Mouse (Mus musculus) forebrain, postnatal 0 days (tissue): ENCODE results near the gene Sspn. TPM values are rescaled to one million over a fixed set of nuclear protein-coding genes. Genes with fewer than 3 reads are reported as not detected.

Experiments used
- ATAC-seq: fragments of 200-750 bp; cut with Nextera tagmentation; 2 replicates; pipeline ENCODE4 v1.8.0; 2017; ENCODE audit warnings: mild to moderate bottlenecking, moderate library complexity
- DNase-seq: peaks from one replicate; pipeline ENCODE4 v3.0.0-alpha.2; 2015
- H3K27ac ChIP-seq: fragments of 300-500 bp; sonication (generic); 2 replicates; pipeline ENCODE4 v1.5.1; 2014; ENCODE audit warnings: low read depth, mild to moderate bottlenecking, antibody characterized with exemption, low read length, moderate library complexity, mixed read lengths
- H3K27me3 ChIP-seq: fragments of 300-500 bp; sonication (generic); 2 replicates; pipeline ENCODE4 v1.6.1; 2014; ENCODE audit warnings: mild to moderate bottlenecking, low read length, mixed read lengths; ENCODE audit not compliant: insufficient read depth
- H3K36me3 ChIP-seq: fragments of 300-500 bp; sonication (generic); 2 replicates; pipeline ENCODE4 v1.6.1; 2014; ENCODE audit warnings: mild to moderate bottlenecking, moderate library complexity; ENCODE audit not compliant: insufficient read depth
- H3K4me1 ChIP-seq: fragments of 300-500 bp; sonication (generic); 2 replicates; pipeline ENCODE4 v1.6.1; 2014; ENCODE audit warnings: antibody characterized with exemption; ENCODE audit not compliant: insufficient read depth
- H3K4me2 ChIP-seq: fragments of 300-500 bp; sonication (generic); 2 replicates; pipeline ENCODE4 v1.6.1; 2014; ENCODE audit warnings: low read depth, mild to moderate bottlenecking, moderate library complexity
- H3K4me3 ChIP-seq: fragments of 300-500 bp; sonication (generic); 2 replicates; pipeline ENCODE4 v1.5.1; 2014; ENCODE audit warnings: low read depth, low read length, mixed read lengths
- H3K9ac ChIP-seq: fragments of 300-500 bp; sonication (generic); 2 replicates; pipeline ENCODE4 v1.6.1; 2014; ENCODE audit warnings: mild to moderate bottlenecking
- H3K9me3 ChIP-seq: fragments of 300-500 bp; sonication (generic); 2 replicates; pipeline ENCODE4 v1.6.1; 2016; ENCODE audit warnings: low read length
- CTCF ChIP-seq: sonication (generic); IDR thresholded peaks from 2 replicates; pipeline ENCODE4 v1.5.1; 2016; ENCODE audit warnings: antibody characterized with exemption, control low read depth, low read depth
- WGBS: fragments of 180-500 bp; shearing (Covaris S2); extraction: QIAGEN DNeasy Blood & Tissue Kit; methylation state at CpG from one replicate; pipeline ENCODE4 v1.1.7; 2014; 5-methylcytosine and 5-hydroxymethylcytosine counted together
- polyA plus RNA-seq: library from polyadenylated mRNA; unstranded; fragments of >200 nt; fragmentation: Nextera tagmentation; extraction: Ambion mirVana; gene quantifications from 2 replicates; pipeline ENCODE4 v1.2.1, GENCODE M21; 2015
- total RNA-seq: library from RNA; depleted of rRNA; stranded (reverse); fragments of >200 nt; gene quantifications from 2 replicates; pipeline ENCODE4 v1.2.3, GENCODE M21; 2014

The Sspn gene
- total and polyA plus RNA-seq, 2 experiments from 2014 or later = 4.3 to 4.8 TPM

- no peaks in the 10 kb centered on the region for H3K36me3 ChIP-seq
- H3K9me3 ChIP-seq = no peaks in the 10 kb centered on the region
- no peaks in the 10 kb centered on the region for H3K27me3 ChIP-seq
- ATAC-seq = no peak
- no peak overlapping the region for H3K4me3 ChIP-seq
- no peaks in the 10 kb centered on the region for H3K4me1 ChIP-seq
- WGBS = 75% methylated on average over 11 of the region's 11 CpGs
- no peak for TF ChIP-seq CTCF
- no peak for DNase-seq
- H3K4me2 ChIP-seq = no peak overlapping the region
- H3K9ac ChIP-seq = no peak overlapping the region
- no peak overlapping the region for H3K27ac ChIP-seq
These were observed 14.4 kb downstream of the Sspn start for GRCm38 (mm10) chr6:145945700-145946344.

GRCm38 (mm10) chr6:145949049-145949448, 17.6 kb downstream of the Sspn start:
- Histone ChIP-seq H3K4me1 (no peaks in the 10 kb centered on the region), H3K9me3 (no peaks in the 10 kb centered on the region), H3K4me2 (no peak overlapping the region), H3K4me3 (no peak overlapping the region), H3K36me3 (no peaks in the 10 kb centered on the region), H3K27me3 (no peaks in the 10 kb centered on the region), H3K9ac (no peak overlapping the region), H3K27ac (no peak overlapping the region)
- DNase-seq = no peak
- no peak for ATAC-seq
- TF ChIP-seq CTCF = no peak
- whole genome bisulfite sequencing = 46% methylated on average over 4 of the region's 4 CpGs

GRCm38 (mm10) chr6:145950626-145951025, 19.2 kb downstream of the Sspn start:
- no peak for ATAC-seq
- no peak overlapping the region for H3K4me3 ChIP-seq
- no peak overlapping the region for H3K27ac ChIP-seq
- no peak overlapping the region for H3K4me2 ChIP-seq
- H3K9ac ChIP-seq = no peak overlapping the region
- DNase-seq = no peak
- WGBS = 93% methylated on average over 5 of the region's 5 CpGs
- TF ChIP-seq CTCF = no peak
- H3K36me3 ChIP-seq = no peaks in the 10 kb centered on the region
- H3K27me3 ChIP-seq = no peaks in the 10 kb centered on the region
- H3K4me1 ChIP-seq = no peaks in the 10 kb centered on the region
- H3K9me3 ChIP-seq = no peaks in the 10 kb centered on the region

GRCm38 (mm10) chr6:145952594-145952993, 21.2 kb downstream of the Sspn start:
- TF ChIP-seq CTCF = no peak
- no peaks in the 10 kb centered on the region for H3K36me3 ChIP-seq
- DNase-seq = no peak
- ATAC-seq = no peak
- no peak overlapping the region for H3K4me3 ChIP-seq
- no peaks in the 10 kb centered on the region for H3K27me3 ChIP-seq
- H3K4me2 ChIP-seq = no peak overlapping the region
- no peak overlapping the region for H3K9ac ChIP-seq
- H3K27ac ChIP-seq = no peak overlapping the region
- H3K9me3 ChIP-seq = no peaks in the 10 kb centered on the region
- WGBS = 70% methylated on average over 3 of the region's 3 CpGs
- no peaks in the 10 kb centered on the region for H3K4me1 ChIP-seq

GRCm38 (mm10) chr6:145953121-145953896, 21.9 kb downstream of the Sspn start:
- no peak for ATAC-seq
- TF ChIP-seq CTCF = no peak

GRCm38 (mm10) chr6:145957427-145957965, 26.1 kb downstream of the Sspn start:
- Histone ChIP-seq H3K9me3 (no peaks in the 10 kb centered on the region), H3K27ac (no peak overlapping the region), H3K4me1 (no peaks in the 10 kb centered on the region), H3K36me3 (no peaks in the 10 kb centered on the region), H3K4me2 (no peak overlapping the region), H3K27me3 (no peaks in the 10 kb centered on the region), H3K4me3 (no peak overlapping the region), H3K9ac (no peak overlapping the region)
- ATAC-seq (no peak), DNase-seq (no peak)
- no peak for TF ChIP-seq CTCF
- WGBS = 81% methylated on average over 6 of the region's 6 CpGs

More at GRCm38 (mm10) chr6:145953121-145953896, 21.9 kb downstream of the Sspn start:
- Histone ChIP-seq H3K27me3 (no peaks in the 10 kb centered on the region), H3K27ac (no peak overlapping the region), H3K9me3 (no peaks in the 10 kb centered on the region), H3K4me3 (no peak overlapping the region), H3K9ac (no peak overlapping the region), H3K36me3 (no peaks in the 10 kb centered on the region), H3K4me2 (no peak overlapping the region), H3K4me1 (no peaks in the 10 kb centered on the region)
- WGBS = 52% methylated on average over 13 of the region's 13 CpGs
- DNase-seq = no peak

- no peak for DNase-seq
- no peak for ATAC-seq
- H3K27ac ChIP-seq = no peak overlapping the region
- H3K9me3 ChIP-seq = no peaks in the 10 kb centered on the region
- WGBS = 40% methylated on average over 5 of the region's 5 CpGs
- TF ChIP-seq CTCF = no peak
- H3K4me1 ChIP-seq = no peaks in the 10 kb centered on the region
- no peak overlapping the region for H3K9ac ChIP-seq
- no peak overlapping the region for H3K4me3 ChIP-seq
- no peak overlapping the region for H3K4me2 ChIP-seq
- no peaks in the 10 kb centered on the region for H3K27me3 ChIP-seq
- H3K36me3 ChIP-seq = no peaks in the 10 kb centered on the region
These were observed 26.6 kb downstream of the Sspn start for GRCm38 (mm10) chr6:145958070-145958469.
